Mouse (Mus musculus): ENCODE measurements around the gene Trir.

DNA sequence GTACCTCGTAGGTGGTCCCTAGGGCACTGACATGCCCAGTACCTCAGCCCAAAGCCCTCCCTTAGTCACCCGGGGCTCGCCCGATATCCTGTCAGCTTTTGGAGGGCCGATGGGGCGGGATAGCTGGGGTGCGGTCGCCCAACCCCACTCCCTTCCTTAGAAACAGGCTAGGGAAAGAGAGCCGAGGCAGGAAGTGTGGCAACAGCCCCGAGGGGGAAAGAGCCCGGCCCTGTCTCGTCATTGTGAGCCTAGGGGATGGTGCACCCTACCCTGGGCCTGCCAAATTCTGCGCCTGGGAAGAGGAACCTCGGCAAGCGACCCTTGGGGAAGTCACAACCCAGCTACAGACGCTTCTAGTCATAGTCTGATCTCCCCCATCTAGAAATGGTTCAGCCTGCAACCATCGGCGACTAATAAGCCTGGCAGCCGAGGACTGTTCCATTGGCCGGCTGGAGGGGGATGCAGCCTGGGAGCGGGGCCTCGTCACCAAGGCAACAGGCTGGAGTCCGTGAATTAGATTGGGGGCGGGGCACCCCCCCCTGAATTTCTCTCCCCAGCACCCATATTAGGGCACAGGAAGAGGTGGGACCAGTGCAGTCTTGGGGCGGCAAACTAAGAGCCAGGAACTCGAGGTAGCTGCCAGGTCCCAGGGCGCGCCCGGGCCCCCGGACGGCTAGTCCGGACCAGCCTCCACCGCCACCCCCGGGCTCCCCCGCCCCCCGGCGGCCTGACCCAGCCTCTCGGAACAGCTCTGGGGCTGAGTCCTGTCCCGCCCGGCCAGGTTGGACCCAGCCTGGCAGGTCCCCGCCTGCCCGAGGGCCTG is 46.8 kb upstream of the Trir start:
- TF ChIP-seq POLR2A (IDR thresholded peaks at IDR 0.05; ENCODE audit: low read depth, low read length) (peak; percentile 43; the same call in 1 of the 2 replicates), CTCF (IDR thresholded peaks at IDR 0.05; ENCODE audit: extremely low read depth, insufficient read length, insufficient replicate concordance, low read depth, low read length) (no peak)
